Mouse (Mus musculus) liver, embryonic 14.5 days (tissue): ENCODE results near the gene Kcnab2.

Source experiments
- CTCF ChIP-seq: IDR thresholded peaks from 2 replicates; pipeline ENCODE4 v1.5.1; 2016; ENCODE audit warnings: antibody characterized with exemption, low read depth, control low read depth
- EP300 ChIP-seq: IDR thresholded peaks from 2 replicates; pipeline ENCODE4 v1.6.1; 2016; ENCODE audit warnings: antibody characterized with exemption, low read depth

GRCm38 (mm10) chr4:152453079-152453478 lies 24.6 kb downstream of the Kcnab2 start:
- no peak for TF ChIP-seq EP300
- TF ChIP-seq CTCF: no peak
